Mouse (Mus musculus): ENCODE results near the gene Dync1i2. TPM values are rescaled to one million over a fixed set of nuclear protein-coding genes. Genes with fewer than 3 reads are reported as not detected.

The Dync1i2 gene
- total and polyA plus RNA-seq, 3 experiments, result 22.9 to 74.3 (median 38.6) TPM

DNA sequence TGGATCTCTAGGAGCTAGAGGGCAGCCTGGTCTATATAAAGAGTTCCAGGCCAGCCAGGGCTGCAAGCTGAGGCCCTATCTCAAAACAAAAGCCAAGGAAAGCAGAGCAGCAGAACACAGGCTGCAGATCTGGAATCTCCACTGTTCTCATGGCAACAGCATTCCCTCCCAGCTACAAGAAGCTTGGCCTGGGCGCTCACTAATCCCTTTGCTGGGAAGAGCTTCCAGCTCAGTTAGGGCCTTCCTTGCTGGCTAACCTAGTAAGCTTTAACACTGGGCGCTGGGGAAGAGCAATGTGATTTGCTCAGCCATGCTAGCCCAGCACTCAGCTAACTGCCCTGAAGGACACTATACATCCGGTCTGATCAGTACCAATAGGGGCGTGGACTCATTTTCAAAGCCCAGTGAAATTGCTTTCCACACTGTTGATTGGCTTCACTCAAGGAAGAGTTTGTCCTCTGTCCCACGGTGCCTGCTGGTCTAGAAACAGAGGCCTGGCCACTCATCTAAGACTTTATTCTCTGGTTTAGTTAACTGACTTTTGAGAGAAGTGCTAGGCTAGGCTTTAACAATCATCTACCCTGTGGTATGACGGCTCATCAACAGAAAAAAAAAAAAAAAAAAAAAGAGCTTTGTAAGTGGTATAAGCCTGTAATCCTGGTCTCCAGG, 78.7 kb downstream of the Dync1i2 start:
- in situ Hi-C loops (cut with MboI; ENCODE audit: low pct_ligation_motif_present, low pct_unique_long_range_greater_than_20kb, low sequenced_read_pairs), result loop anchor here (25.0 kb wide), 1 partner anchor 247 kb away; the partner anchor contains the start of genes Dlx1 and Dlx2
- no peak for DNase-seq (ENCODE audit: extremely low read depth)
- Histone ChIP-seq H3K4me2 (ENCODE audit: insufficient read depth, low read depth, poor library complexity, severe bottlenecking) (no peak overlapping the region), H3K27ac (ENCODE audit: insufficient read depth, low read depth) (no peak overlapping the region), H3K27me3 (replicated peaks) (no peaks in the 10 kb centered on the region), H3K9ac (ENCODE audit: insufficient read depth, low read depth) (no peak overlapping the region), H3K9me3 (replicated peaks; ENCODE audit: low read length) (no peaks in the 10 kb centered on the region), H3K4me1 (ENCODE audit: control insufficient read depth in 1 of 2, insufficient read depth in 2 of 2) (peaks cover 7 to 59% of the 10 kb centered on the region in 2 experiments), H3K79me2 (replicated peaks; ENCODE audit: control insufficient read depth, extremely low read depth, insufficient read depth, poor library complexity, severe bottlenecking) (peaks cover 5% of the 10 kb centered on the region; the same call in 1 of the 2 replicates), H3K4me3 (replicated peaks in 1 of 3; ENCODE audit: low read depth in 2 of 3, low read length in 2 of 3, poor library complexity in 1 of 3) (no peak overlapping the region), H3K36me3 (replicated peaks in 1 of 2; ENCODE audit: control insufficient read depth in 1 of 2, insufficient read depth in 1 of 2, low read length in 1 of 2) (peaks cover 26 to 78% of the 10 kb centered on the region in 2 experiments)
- dilution Hi-C loops (cut with MboI; ENCODE audit: extremely low pct_ligation_motif_present, extremely low pct_unique_long_range_greater_than_20kb, low sequenced_read_pairs), result no loop called here
- TF ChIP-seq BHLHE40 (IDR thresholded peaks at IDR 0.05; ENCODE audit: low read depth, low read length), result no peak

DNA sequence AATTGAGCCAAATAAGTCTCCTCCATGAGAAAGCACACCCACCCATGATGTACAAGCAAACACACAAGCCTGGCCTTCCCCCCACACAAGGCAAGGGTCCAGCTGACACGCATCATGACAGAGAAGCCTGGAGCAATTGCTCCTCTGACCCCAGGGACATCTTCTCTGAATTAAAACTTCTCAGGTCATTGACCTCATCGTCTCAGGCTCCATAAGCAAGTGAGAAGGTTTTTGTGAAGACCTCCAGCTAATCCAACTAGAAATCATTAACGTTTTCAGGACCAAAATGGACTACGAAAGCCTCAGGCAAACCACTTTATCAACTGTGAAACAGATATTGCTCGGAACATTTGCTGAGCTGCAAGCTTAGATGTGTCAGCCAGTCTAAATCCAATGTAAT, 80.1 kb downstream of the Dync1i2 start:
- no peak for DNase-seq (ENCODE audit: extremely low read depth)
- Histone ChIP-seq H3K9me3 (replicated peaks; ENCODE audit: low read length) (no peaks in the 10 kb centered on the region), H3K79me2 (replicated peaks; ENCODE audit: control insufficient read depth, extremely low read depth, insufficient read depth, poor library complexity, severe bottlenecking) (peaks cover 5% of the 10 kb centered on the region; the same call in 1 of the 2 replicates), H3K9ac (ENCODE audit: insufficient read depth, low read depth) (no peak overlapping the region), H3K27me3 (replicated peaks) (no peaks in the 10 kb centered on the region), H3K4me3 (replicated peaks in 1 of 3; ENCODE audit: low read depth in 2 of 3, low read length in 2 of 3, poor library complexity in 1 of 3) (no peak overlapping the region), H3K36me3 (replicated peaks in 1 of 2; ENCODE audit: control insufficient read depth in 1 of 2, insufficient read depth in 1 of 2, low read length in 1 of 2) (peaks cover 33 to 79% of the 10 kb centered on the region in 2 experiments), H3K27ac (ENCODE audit: insufficient read depth, low read depth) (no peak overlapping the region), H3K4me2 (ENCODE audit: insufficient read depth, low read depth, poor library complexity, severe bottlenecking) (no peak overlapping the region), H3K4me1 (ENCODE audit: control insufficient read depth in 1 of 2, insufficient read depth in 2 of 2) (peaks cover 7 to 61% of the 10 kb centered on the region in 2 experiments)
- dilution Hi-C loops (cut with MboI; ENCODE audit: extremely low pct_ligation_motif_present, extremely low pct_unique_long_range_greater_than_20kb, low sequenced_read_pairs) (no loop called here), in situ Hi-C loops (cut with MboI; ENCODE audit: low pct_ligation_motif_present, low pct_unique_long_range_greater_than_20kb, low sequenced_read_pairs) (loop anchor here (25.0 kb wide), 1 partner anchor 246 kb away; the partner anchor contains the start of genes Dlx1 and Dlx2)
- TF ChIP-seq UBTF (IDR thresholded peaks at IDR 0.05; ENCODE audit: low read depth, low read length), result no peak

DNA sequence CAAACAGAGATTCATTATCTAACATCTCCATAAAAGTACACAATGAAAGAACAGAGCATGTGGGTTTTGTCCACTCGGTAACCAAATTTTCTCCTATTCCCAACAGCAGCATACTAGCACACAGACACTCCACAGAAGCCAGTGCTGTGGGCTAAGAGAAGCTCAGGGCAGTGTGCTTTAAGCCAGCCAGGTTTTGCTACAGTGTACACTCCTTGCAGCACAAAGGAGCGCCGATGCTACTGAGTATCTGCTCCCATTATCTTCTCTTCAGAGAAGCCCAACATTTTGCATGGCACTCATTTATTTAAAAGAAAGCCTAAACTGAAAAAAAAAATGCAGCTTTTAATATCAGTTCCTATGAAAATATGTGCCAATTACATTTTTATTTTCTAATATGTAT, 82.5 kb downstream of the Dync1i2 start:
- Histone ChIP-seq H3K9ac (ENCODE audit: insufficient read depth, low read depth) (no peak overlapping the region), H3K36me3 (replicated peaks in 1 of 2; ENCODE audit: control insufficient read depth in 1 of 2, insufficient read depth in 1 of 2, low read length in 1 of 2) (peaks cover 32 to 77% of the 10 kb centered on the region in 2 experiments), H3K79me2 (replicated peaks; ENCODE audit: control insufficient read depth, extremely low read depth, insufficient read depth, poor library complexity, severe bottlenecking) (peaks cover 5% of the 10 kb centered on the region; the same call in 1 of the 2 replicates), H3K4me1 (ENCODE audit: control insufficient read depth in 1 of 2, insufficient read depth in 2 of 2) (peaks cover 7 to 59% of the 10 kb centered on the region in 2 experiments), H3K27me3 (replicated peaks) (no peaks in the 10 kb centered on the region), H3K27ac (ENCODE audit: insufficient read depth, low read depth) (0 out of 2 replicates have a peak overlapping the region, but pooled peaks have one; percentile 16), H3K9me3 (replicated peaks; ENCODE audit: low read length) (no peaks in the 10 kb centered on the region), H3K4me2 (ENCODE audit: insufficient read depth, low read depth, poor library complexity, severe bottlenecking) (no peak overlapping the region), H3K4me3 (replicated peaks in 1 of 3; ENCODE audit: low read depth in 2 of 3, low read length in 2 of 3, poor library complexity in 1 of 3) (no peak overlapping the region)
- dilution Hi-C loops (cut with MboI; ENCODE audit: extremely low pct_ligation_motif_present, extremely low pct_unique_long_range_greater_than_20kb, low sequenced_read_pairs) (no loop called here), in situ Hi-C loops (cut with MboI; ENCODE audit: low pct_ligation_motif_present, low pct_unique_long_range_greater_than_20kb, low sequenced_read_pairs) (loop anchor here (25.0 kb wide), 1 partner anchor 243 kb away; the partner anchor contains the start of genes Dlx1 and Dlx2)
- TF ChIP-seq ETS1 (conservative IDR thresholded peaks at IDR 0.05; ENCODE audit: low read depth, low read length) (no peak), PAX5 (IDR thresholded peaks at IDR 0.05; ENCODE audit: low read length) (no peak), SIN3A (IDR thresholded peaks at IDR 0.05; ENCODE audit: low read length) (no peak), TBP (conservative IDR thresholded peaks at IDR 0.05; ENCODE audit: low read depth, low read length) (no peak)
- no peak for DNase-seq (ENCODE audit: extremely low read depth)
